Mouse (Mus musculus) midbrain, embryonic 10.5 days (tissue): Measurements from ENCODE around the gene Cabp1. TPM values are rescaled to one million over a fixed set of nuclear protein-coding genes. Genes with fewer than 3 reads are reported as not detected.

Experiments used
- DNase-seq: peaks from one replicate; pipeline ENCODE4 v3.0.0-alpha.2; 2017; ENCODE audit warnings: low spot score
- H3K27ac ChIP-seq: fragments of 300-500 bp; sonication (generic); replicated peaks from 2 replicates; pipeline ENCODE4 v1.5.1; 2016; ENCODE audit warnings: mild to moderate bottlenecking
- H3K27me3 ChIP-seq: fragments of 300-500 bp; sonication (generic); 2 replicates; pipeline ENCODE4 v1.6.1; 2016; ENCODE audit warnings: low read depth, mild to moderate bottlenecking; ENCODE audit not compliant: poor library complexity, severe bottlenecking
- H3K36me3 ChIP-seq: fragments of 300-500 bp; sonication (generic); 2 replicates; pipeline ENCODE4 v1.6.1; 2016; ENCODE audit warnings: mild to moderate bottlenecking, moderate library complexity
- H3K4me1 ChIP-seq: fragments of 300-500 bp; sonication (generic); 2 replicates; pipeline ENCODE4 v1.6.1; 2016
- H3K4me3 ChIP-seq: fragments of 300-500 bp; sonication (generic); 2 replicates; pipeline ENCODE4 v1.5.1; 2016; ENCODE audit warnings: mild to moderate bottlenecking, moderate library complexity
- H3K9me3 ChIP-seq: fragments of 300-500 bp; sonication (generic); replicated peaks from 2 replicates; pipeline ENCODE4 v1.6.1; 2016; ENCODE audit warnings: mild to moderate bottlenecking
- WGBS: fragments of 180-500 bp; shearing (Covaris S2); methylation state at CpG from one replicate; pipeline ENCODE4 v1.1.7; 2016; 5-methylcytosine and 5-hydroxymethylcytosine counted together
- polyA plus RNA-seq: library from polyadenylated mRNA; unstranded; fragments of >200 nt; fragmentation: Nextera tagmentation; extraction: Ambion mirVana; gene quantifications from 2 replicates; pipeline ENCODE4 v1.2.1, GENCODE M21; 2016

The Cabp1 gene
- polyA plus RNA-seq, 1 experiment from 2014 or later: 1.3 TPM

DNA sequence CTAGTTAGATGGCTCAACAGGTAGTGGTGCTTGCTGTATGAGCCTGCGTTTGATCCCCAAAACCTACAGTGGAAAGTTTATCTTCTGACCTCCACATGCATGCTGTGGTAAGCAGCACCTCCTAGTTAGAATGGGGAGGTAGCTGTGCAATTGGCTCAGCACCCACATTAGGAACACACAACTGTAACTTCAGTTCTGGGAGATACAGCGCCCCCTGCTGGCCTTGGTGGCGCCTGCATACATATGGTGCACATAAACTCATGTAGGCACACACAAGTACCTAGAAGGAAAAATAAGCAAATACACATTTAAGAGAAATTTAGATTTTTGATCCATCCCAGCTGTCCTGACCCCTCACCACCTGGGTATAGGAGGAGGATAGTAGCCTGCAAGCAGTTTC, 28.3 kb upstream of the Cabp1 start:
- no peaks in the 10 kb centered on the region for H3K9me3 ChIP-seq
- WGBS: 73% methylated on average over 3 of the region's 3 CpGs
- no peak for DNase-seq

DNA sequence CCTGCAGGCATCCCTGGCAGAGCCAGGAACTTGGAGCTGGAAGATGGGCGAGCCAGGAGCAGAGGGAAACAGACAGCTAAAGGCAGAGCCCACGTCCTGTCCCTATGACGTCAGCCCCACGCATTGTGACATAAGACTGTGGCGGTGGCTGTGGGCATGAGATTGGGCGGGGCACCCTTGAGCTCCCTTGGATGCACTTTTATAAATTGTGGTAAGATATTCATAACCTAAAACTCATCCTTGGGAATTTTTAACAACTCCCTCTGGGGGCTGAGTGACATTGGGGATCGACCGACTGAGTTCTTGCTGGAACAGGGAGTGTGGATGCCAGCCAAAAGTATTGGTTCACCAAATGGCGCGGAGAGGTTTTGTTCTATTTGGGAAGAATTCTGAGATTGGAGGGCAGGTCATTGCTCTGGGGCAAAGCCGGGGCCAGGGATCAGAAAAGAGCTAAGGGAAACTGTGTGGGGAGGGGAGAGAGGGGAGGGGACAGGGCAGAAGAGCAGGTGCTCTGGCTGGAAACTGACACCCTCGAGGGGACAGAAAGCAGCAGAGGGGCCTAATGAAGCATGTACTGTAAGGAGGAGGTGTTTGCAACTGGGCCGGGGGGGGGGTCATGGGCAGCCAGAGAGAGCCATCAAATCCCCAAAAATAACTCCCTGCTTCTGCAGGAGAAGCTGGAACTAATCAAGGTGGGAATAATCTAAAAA, 26.9 kb upstream of the Cabp1 start:
- no peak overlapping the region for H3K27ac ChIP-seq
- no peak for DNase-seq
- WGBS: 45% methylated on average over 13 of the region's 13 CpGs

More for the DNA sequence above, 28.3 kb upstream of the Cabp1 start:
- Histone ChIP-seq H3K36me3 (no peaks in the 10 kb centered on the region), H3K27ac (no peak overlapping the region), H3K27me3 (peaks cover 11% of the 10 kb centered on the region; the same call in 1 of the 2 replicates), H3K4me1 (peaks cover 13% of the 10 kb centered on the region), H3K4me3 (no peak overlapping the region)

GRCm38 (mm10) chr5:115217998-115218397, 23.8 kb upstream of the Cabp1 start:
- 94% methylated on average over 12 of the region's 12 CpGs for WGBS
- H3K27ac ChIP-seq: no peak overlapping the region
- no peaks in the 10 kb centered on the region for H3K36me3 ChIP-seq
- H3K4me1 ChIP-seq: peaks cover 27% of the 10 kb centered on the region
- no peak overlapping the region for H3K4me3 ChIP-seq
- DNase-seq: no peak
- peaks cover 43% of the 10 kb centered on the region for H3K27me3 ChIP-seq
- no peaks in the 10 kb centered on the region for H3K9me3 ChIP-seq

More for the DNA sequence above, 26.9 kb upstream of the Cabp1 start:
- H3K36me3 ChIP-seq: no peaks in the 10 kb centered on the region
- peaks cover 14% of the 10 kb centered on the region for H3K4me1 ChIP-seq
- no peak overlapping the region for H3K4me3 ChIP-seq
- H3K27me3 ChIP-seq: peaks cover 18% of the 10 kb centered on the region
- H3K9me3 ChIP-seq: no peaks in the 10 kb centered on the region

DNA sequence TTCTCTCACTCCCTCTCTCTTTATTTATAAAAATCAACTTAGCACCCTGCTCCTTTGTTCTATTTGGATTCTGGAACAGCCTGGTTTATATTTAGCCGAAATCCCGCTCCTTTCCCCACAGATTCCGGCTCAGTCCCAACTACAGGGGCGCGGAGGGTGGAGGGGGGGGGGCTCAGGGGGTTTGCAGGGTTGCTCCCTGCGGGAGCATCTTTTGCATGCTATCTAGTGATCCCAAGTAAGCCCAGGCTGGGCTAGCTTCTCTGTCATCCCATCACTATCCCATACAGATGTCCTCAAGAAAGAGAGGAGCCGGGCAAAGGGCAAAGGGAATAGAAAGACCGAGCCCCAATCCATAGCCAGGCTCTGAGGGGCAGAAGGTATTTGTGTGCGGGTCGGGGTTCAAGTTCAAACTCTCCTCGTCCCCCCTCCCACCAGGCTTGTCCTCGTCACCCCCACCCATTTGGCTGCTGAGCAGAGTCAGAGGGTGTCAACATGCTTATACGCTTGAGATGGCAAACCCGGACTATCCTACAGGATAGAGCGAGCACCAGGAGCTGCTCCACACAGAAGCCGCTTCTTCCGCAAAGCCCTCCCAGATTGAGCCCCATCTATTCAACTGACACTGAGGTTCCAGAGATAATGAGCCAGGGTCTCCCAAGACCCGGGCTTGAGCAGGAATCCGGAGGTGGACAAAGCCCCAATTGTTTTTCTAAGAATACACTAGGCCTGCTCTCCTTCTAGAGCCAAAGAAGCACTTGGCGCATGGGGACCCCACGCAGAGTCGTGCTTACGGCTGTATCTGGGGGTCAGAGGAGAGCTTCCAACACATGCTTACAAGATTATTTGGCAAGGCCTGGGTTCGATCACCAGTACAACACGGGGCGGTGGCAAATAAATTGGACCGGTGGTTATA, 21.3 kb upstream of the Cabp1 start:
- WGBS: 14% methylated on average over 27 of the region's 27 CpGs
- Histone ChIP-seq H3K27me3 (peaks cover 60% of the 10 kb centered on the region), H3K27ac (peak overlapping the region; percentile 82), H3K4me1 (peaks cover 16% of the 10 kb centered on the region), H3K36me3 (no peaks in the 10 kb centered on the region), H3K9me3 (no peaks in the 10 kb centered on the region), H3K4me3 (peak overlapping the region; percentile 57)
- no peak for DNase-seq

DNA sequence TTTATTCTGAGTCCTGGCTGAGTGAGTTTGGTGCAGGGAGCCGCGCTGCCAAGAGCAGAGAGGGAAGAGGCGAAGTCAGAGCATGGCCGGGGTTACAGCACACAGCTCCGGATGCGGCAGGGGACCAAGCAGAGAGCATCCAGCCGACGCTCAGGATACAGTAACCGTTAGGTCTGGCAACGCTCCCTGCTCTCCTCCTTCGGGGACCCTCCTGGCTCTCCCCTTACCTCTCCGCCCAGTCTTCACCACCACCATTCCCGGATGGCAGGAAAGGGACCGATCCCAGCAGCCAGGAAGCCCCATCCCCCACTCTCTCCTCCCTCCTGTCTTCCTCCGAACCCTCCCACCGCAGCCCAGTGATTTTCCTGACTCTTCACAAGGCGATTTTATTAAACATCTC, 20.7 kb upstream of the Cabp1 start:
- Histone ChIP-seq H3K4me1 (peaks cover 14% of the 10 kb centered on the region), H3K36me3 (no peaks in the 10 kb centered on the region), H3K27me3 (peaks cover 55% of the 10 kb centered on the region), H3K27ac (peak overlapping the region; percentile 82), H3K4me3 (peak overlapping the region; percentile 57), H3K9me3 (no peaks in the 10 kb centered on the region)
- WGBS: 2% methylated on average over 17 of the region's 17 CpGs
- DNase-seq: peak; percentile 62

- whole genome bisulfite sequencing: 70% methylated on average over 4 of the region's 4 CpGs
- no peak for DNase-seq
- Histone ChIP-seq H3K27ac (no peak overlapping the region), H3K4me1 (peaks cover 19% of the 10 kb centered on the region), H3K9me3 (no peaks in the 10 kb centered on the region), H3K4me3 (no peak overlapping the region), H3K36me3 (no peaks in the 10 kb centered on the region), H3K27me3 (peaks cover 55% of the 10 kb centered on the region)
These were observed 18.7 kb upstream of the Cabp1 start for GRCm38 (mm10) chr5:115212861-115213260.

GRCm38 (mm10) chr5:115212451-115212850, 18.3 kb upstream of the Cabp1 start:
- no peak for DNase-seq
- H3K36me3 ChIP-seq: no peaks in the 10 kb centered on the region
- no peaks in the 10 kb centered on the region for H3K9me3 ChIP-seq
- peaks cover 19% of the 10 kb centered on the region for H3K4me1 ChIP-seq
- H3K27ac ChIP-seq: no peak overlapping the region
- 90% methylated on average over 9 of the region's 9 CpGs for WGBS
- H3K4me3 ChIP-seq: no peak overlapping the region
- peaks cover 56% of the 10 kb centered on the region for H3K27me3 ChIP-seq

GRCm38 (mm10) chr5:115210380-115210779, 16.2 kb upstream of the Cabp1 start:
- DNase-seq: no peak
- Histone ChIP-seq H3K4me1 (peaks cover 15% of the 10 kb centered on the region), H3K9me3 (no peaks in the 10 kb centered on the region), H3K36me3 (no peaks in the 10 kb centered on the region), H3K4me3 (no peak overlapping the region), H3K27ac (no peak overlapping the region), H3K27me3 (peaks cover 62% of the 10 kb centered on the region)
- WGBS: 3% methylated on average over 1 of the region's 1 CpGs

GRCm38 (mm10) chr5:115208601-115209000, 14.4 kb upstream of the Cabp1 start:
- Histone ChIP-seq H3K27me3 (peaks cover 64% of the 10 kb centered on the region), H3K9me3 (no peaks in the 10 kb centered on the region), H3K4me3 (no peak overlapping the region), H3K36me3 (no peaks in the 10 kb centered on the region), H3K27ac (no peak overlapping the region), H3K4me1 (peaks cover 26% of the 10 kb centered on the region)
- DNase-seq: no peak
- WGBS: 64% methylated on average over 5 of the region's 5 CpGs

- DNase-seq: no peak
- peaks cover 26% of the 10 kb centered on the region for H3K4me1 ChIP-seq
- H3K4me3 ChIP-seq: no peak overlapping the region
- 10% methylated on average over 12 of the region's 16 CpGs for WGBS
- no peak overlapping the region for H3K27ac ChIP-seq
- H3K36me3 ChIP-seq: no peaks in the 10 kb centered on the region
- no peaks in the 10 kb centered on the region for H3K9me3 ChIP-seq
- peaks cover 65% of the 10 kb centered on the region for H3K27me3 ChIP-seq
These were observed 13.7 kb upstream of the Cabp1 start for GRCm38 (mm10) chr5:115207892-115208291.

- 63% methylated on average over 5 of the region's 5 CpGs for WGBS
- no peak overlapping the region for H3K4me3 ChIP-seq
- H3K27me3 ChIP-seq: peaks cover 64% of the 10 kb centered on the region
- no peak overlapping the region for H3K27ac ChIP-seq
- H3K9me3 ChIP-seq: no peaks in the 10 kb centered on the region
- no peak for DNase-seq
- H3K4me1 ChIP-seq: peaks cover 26% of the 10 kb centered on the region
- no peaks in the 10 kb centered on the region for H3K36me3 ChIP-seq
These were observed 13.1 kb upstream of the Cabp1 start for GRCm38 (mm10) chr5:115207244-115207643.

DNA sequence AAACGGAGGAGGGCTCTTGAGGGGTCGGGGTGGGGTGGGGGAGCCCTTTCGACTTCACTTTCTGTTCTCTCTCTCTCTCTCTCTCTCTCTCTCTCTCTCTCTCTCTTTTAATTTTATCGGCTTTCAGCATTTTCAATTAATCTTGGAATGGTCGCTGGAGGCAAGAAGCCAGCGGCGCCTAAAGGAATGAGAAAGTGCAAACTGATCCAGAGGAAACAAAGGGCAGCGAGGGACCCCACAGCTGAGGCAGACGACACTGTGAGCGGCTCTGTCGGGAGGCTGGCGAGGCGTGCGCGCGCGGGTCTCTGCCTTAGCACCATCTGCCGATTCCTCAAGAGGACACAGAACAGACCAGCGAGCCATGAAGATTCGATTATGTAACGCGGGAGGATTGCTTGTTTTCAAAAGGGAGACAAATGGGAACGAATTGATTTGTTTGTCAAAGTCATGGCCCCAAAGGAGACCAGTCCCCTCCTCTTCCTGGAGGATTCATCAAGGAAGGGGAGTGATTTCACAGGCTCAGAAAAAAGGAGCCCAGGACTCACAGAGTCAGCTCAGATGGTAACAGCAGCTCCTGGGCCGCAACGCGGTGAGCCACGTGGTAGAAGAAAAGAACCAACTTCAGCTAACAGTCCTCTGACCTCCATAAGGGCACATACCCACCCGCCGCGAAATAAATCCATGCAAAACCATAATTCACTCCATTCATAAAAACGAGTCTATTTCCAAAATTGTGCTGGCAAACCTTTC, 10.6 kb upstream of the Cabp1 start:
- no peaks in the 10 kb centered on the region for H3K9me3 ChIP-seq
- no peaks in the 10 kb centered on the region for H3K36me3 ChIP-seq
- peak; percentile 84 for DNase-seq
- H3K27ac ChIP-seq: peak overlapping the region; percentile 86
- peaks cover 26% of the 10 kb centered on the region for H3K4me1 ChIP-seq
- peak overlapping the region; percentile 49 for H3K4me3 ChIP-seq
- 3% methylated on average over 31 of the region's 31 CpGs for WGBS
- H3K27me3 ChIP-seq: peaks cover 64% of the 10 kb centered on the region
